Mouse (Mus musculus) liver, embryonic 14.5 days (tissue): Measurements from ENCODE around the gene Tmem170.

Experiments
- CTCF ChIP-seq: IDR thresholded peaks from 2 replicates; pipeline ENCODE4 v1.5.1; 2016; ENCODE audit warnings: antibody characterized with exemption, low read depth, control low read depth
- EP300 ChIP-seq: IDR thresholded peaks from 2 replicates; pipeline ENCODE4 v1.6.1; 2016; ENCODE audit warnings: antibody characterized with exemption, low read depth

GRCm38 (mm10) chr8:111923383-111923804 lies 46.8 kb upstream of the Tmem170 start:
- no peak for TF ChIP-seq EP300
- peak; percentile 77 for TF ChIP-seq CTCF
